Mouse (Mus musculus) brown adipose tissue, adult 24 weeks (tissue): Measurements from ENCODE around the gene Wdr60. TPM values are rescaled to one million over a fixed set of nuclear protein-coding genes. Genes with fewer than 3 reads are reported as not detected.

Experiments
- H3K27ac ChIP-seq: fragments of 200-500 bp; replicated peaks from 2 replicates; pipeline ENCODE4 v1.5.1; 2012; ENCODE audit warnings: low read depth, mild to moderate bottlenecking, low read length
- H3K4me1 ChIP-seq: fragments of 200-500 bp; 2 replicates; pipeline ENCODE4 v1.6.1; 2012; ENCODE audit warnings: low read length, mixed read lengths; ENCODE audit not compliant: control insufficient read depth, insufficient read depth, insufficient read length
- H3K4me3 ChIP-seq: fragments of 200-500 bp; 2 replicates; pipeline ENCODE4 v1.5.1; 2012; ENCODE audit warnings: low read depth, mild to moderate bottlenecking, low read length, moderate library complexity; ENCODE audit not compliant: insufficient read depth
- polyA plus RNA-seq: library from polyadenylated mRNA; stranded (reverse); fragments of >200 nt; gene quantifications from 2 replicates; pipeline ENCODE4 v1.2.4, GENCODE M21; 2012; ENCODE audit not compliant: missing spikeins, insufficient read depth, insufficient read length

The Wdr60 gene
- polyA plus RNA-seq, 1 experiment: 7.9 TPM

DNA sequence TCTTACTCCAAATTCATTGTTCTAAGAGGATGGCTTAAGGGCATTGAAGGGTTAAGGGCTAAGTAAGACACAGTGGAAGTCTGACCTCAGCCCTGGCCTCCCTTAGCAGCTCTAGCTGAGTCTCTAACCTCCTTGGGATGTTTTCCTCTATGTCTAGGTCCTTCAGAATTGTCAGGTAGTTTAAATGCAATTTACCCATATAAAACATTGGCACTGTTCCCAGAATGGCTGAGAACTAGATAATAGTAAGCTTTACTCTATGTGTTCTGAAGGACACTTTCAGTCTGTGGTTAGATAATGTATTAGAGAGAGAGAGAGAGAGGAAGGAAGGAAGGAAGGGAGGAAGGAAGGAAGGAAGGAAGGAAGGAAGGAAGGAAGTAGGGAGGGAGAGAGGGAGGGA, 80.4 kb downstream of the Wdr60 start:
- no peaks in the 10 kb centered on the region for H3K4me1 ChIP-seq

DNA sequence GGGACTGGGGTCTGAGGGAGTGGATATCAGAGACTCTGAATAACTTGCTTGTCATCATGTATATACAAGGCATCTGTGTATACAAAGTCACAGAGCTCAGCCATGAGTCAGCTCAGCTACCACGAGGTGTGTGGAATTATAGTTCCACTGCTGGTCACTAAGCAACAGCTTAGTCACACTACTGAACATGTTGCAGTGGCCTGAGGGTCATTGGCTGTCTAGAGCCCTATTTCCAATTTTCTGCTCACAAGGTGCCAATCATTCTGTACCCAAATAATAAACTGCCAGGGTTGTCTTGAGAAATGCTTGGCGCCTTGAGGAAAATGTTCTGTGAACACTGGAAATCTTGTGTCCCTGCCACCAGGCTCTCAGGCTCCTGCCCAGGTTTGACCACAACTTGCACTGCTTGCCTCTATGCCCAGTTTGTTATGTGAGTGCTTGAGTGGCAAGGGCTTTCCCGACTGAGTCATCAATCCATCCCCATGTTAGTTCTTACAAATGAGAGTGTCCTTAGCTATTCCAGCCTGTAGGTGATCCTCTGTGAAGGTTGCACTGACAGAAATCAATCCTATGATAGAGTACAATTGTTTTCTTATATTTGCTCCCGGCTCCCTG, 81.3 kb downstream of the Wdr60 start:
- no peaks in the 10 kb centered on the region for H3K4me1 ChIP-seq
- no peak overlapping the region for H3K4me3 ChIP-seq
- H3K27ac ChIP-seq: no peak overlapping the region

More for the DNA sequence above, 80.4 kb downstream of the Wdr60 start:
- no peak overlapping the region for H3K4me3 ChIP-seq
- no peak overlapping the region for H3K27ac ChIP-seq

DNA sequence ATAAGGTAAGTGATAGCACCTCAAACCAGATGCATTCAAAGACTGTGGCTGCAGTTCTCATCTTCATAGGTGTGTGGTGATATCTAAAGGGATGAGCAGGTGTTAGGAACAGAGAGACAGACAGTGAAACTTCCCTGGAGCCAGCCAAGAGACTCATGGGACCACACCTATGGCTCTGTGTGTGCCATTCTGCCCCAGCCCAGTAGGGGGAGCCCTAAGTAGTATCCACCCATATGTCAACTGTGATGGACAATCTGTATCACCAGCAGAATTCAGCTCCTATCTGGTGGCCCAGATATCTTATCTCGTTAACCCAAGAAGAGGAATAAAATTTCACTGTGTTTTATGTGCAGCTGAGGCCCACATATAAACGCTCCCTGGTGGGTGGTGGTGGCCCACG, 85.9 kb downstream of the Wdr60 start:
- Histone ChIP-seq H3K4me1 (no peaks in the 10 kb centered on the region), H3K27ac (no peak overlapping the region), H3K4me3 (no peak overlapping the region)

DNA sequence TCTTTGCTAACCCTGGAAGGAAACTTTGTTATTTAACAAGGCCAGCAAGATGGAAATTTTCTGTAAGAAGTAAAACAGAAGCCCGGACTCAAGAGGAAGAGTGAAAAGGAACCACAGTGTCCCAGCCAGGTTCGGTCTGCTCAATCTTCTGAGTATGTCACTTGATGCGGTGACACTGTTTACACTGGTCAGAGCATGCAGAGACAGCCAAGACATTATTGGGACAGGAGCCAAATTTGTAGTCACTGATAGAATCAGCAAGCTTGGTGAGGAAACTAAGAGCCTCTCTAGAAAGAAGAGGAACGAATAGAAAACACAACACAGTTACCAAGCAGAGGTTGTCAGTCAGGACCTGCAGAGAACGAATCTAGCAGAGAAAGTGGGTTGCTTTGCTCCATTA, 93.2 kb downstream of the Wdr60 start:
- Histone ChIP-seq H3K4me3 (no peak overlapping the region), H3K27ac (no peak overlapping the region)

DNA sequence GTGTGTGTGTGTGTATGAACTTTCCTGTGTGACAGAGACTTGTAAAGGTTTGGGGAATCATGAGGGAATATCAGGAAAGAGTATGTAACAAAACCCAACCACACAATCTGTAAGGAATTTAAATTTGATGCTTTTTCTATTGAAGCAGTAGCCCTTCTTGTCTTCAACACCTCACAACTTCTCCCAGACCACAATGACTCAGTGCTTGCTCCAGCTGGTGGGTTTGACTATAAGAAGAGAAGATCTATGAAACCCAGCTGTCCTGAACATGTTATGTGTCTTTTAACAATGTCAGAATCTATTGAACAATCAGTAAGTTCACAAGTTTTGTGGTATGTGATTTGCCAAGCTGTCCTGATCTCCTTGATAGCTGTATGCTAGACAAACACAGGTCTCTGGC, 97.5 kb downstream of the Wdr60 start:
- no peaks in the 10 kb centered on the region for H3K4me1 ChIP-seq
- H3K27ac ChIP-seq: no peak overlapping the region
- H3K4me3 ChIP-seq: no peak overlapping the region

More for the DNA sequence above, 93.2 kb downstream of the Wdr60 start:
- no peaks in the 10 kb centered on the region for H3K4me1 ChIP-seq

DNA sequence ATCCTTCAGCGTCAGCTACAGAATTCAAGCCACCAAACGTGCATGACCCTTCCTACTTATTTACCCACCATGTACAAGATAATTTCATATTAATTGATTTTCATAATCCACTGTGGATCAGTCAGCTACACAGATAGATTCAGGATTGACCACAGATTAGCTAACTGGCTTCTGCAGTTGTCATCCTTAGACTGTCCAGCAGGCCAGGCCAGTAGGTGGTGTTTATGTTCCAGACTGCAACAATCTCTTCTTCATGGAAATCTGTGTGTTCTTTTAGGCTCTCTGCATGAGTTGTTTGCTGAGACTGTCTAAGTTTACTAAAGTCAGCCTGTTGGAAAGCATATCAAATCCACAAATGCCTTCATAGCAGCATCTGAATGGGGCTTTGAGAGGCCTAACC, 103.1 kb downstream of the Wdr60 start:
- H3K4me1 ChIP-seq: no peaks in the 10 kb centered on the region
- no peak overlapping the region for H3K4me3 ChIP-seq
- H3K27ac ChIP-seq: no peak overlapping the region

DNA sequence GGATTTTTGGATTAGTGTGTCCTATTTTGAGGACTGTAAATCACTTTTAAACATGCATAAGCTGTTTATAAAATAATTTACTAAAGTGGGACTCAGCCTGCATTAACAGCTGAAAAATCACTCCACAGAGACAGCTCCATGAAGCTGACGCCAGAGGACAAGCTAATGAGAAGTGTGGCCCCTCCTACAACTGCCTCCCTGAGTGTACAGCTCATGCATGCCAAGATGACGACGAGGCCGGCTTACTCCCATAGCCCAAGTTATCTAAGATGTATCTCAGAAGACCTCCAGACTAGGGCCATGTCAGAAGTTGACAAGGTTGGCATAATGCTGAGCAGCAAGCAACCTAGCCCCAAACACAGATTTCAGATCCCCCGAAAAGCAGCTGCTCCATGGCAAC, 103.6 kb downstream of the Wdr60 start:
- Histone ChIP-seq H3K4me1 (no peaks in the 10 kb centered on the region), H3K4me3 (no peak overlapping the region), H3K27ac (no peak overlapping the region)

DNA sequence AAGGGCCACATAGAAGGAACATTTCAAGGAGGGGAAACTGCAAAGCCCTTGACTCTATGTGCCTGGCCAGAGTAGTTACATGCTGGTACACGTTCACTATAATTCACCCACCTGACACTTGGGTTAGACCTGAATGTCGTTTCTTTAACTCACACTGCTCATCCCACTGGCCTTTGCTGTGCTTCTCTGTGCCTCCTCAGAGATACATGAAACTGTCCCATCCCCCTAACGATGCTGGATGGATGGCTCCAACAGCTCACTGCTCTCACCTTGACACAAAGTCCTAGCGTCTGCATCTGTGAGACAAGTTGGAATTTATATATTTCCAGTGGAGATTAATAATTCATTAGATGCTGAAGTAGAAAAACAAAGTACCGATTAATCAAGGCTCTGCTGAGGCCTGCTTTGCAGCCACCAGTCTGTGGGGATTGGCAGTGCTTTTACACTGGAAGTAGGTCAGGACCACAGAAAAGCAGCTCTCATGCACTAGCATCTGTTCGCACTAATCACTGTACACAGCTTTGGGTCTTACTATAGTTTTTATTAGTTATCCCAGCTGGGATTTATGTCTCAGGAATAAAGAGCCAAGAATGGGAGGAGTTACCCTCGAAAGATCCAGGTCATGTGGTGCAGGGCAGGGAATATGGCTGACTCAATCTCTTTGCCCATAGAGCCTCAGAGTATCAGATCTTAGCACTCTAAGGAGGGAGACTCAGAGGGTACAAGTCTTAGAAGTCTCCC, 105.9 kb downstream of the Wdr60 start:
- H3K27ac ChIP-seq: no peak overlapping the region
- H3K4me1 ChIP-seq: no peaks in the 10 kb centered on the region
- no peak overlapping the region for H3K4me3 ChIP-seq

Other genes with a start within 250 kb of the Wdr60 start
- gene Zfp386, start 215.3 kb downstream of the Wdr60 start, polyA plus RNA-seq: 27.1 and 31.0 TPM in 2 replicates
- 0.54 and 1.8 TPM in 2 replicates for gene Vipr2, start 185.3 kb downstream of the Wdr60 start, polyA plus RNA-seq
- not detected in 2 replicates for gene Gm11027, start 12.4 kb upstream of the Wdr60 start, polyA plus RNA-seq
- 28.8 and 46.9 TPM in 2 replicates for gene Esyt2, start 18.2 kb upstream of the Wdr60 start, polyA plus RNA-seq
- gene Ncapg2, start 142.4 kb upstream of the Wdr60 start, polyA plus RNA-seq: 3.2 and 7.2 TPM in 2 replicates
- not detected in 2 replicates for gene Ptprn2, start 222.7 kb upstream of the Wdr60 start, polyA plus RNA-seq